Mouse (Mus musculus) layer of hippocampus, adult 8-10 months (tissue): Measurements from ENCODE around the gene Arhgef16. TPM values are rescaled to one million over a fixed set of nuclear protein-coding genes. Genes with fewer than 3 reads are reported as not detected.

Experiments
- DNase-seq, 2 experiments: peaks; one replicate each; pipeline ENCODE4 v3.0.0; 2022; ENCODE audit warnings: low spot score in 2 of 2
- total RNA-seq, 4 experiments: library from RNA; stranded (reverse); gene quantifications; 2 replicates each; pipeline ENCODE4 v1.2.4; 2022

The Arhgef16 gene
- total RNA-seq, 4 experiments from 2014 or later = 0.63 to 2.0 (median 1.3) TPM

- DNase-seq = no peak
These were observed 7.2 kb downstream of the Arhgef16 start for GRCm38 (mm10) chr4:154294262-154294731.

GRCm38 (mm10) chr4:154293735-154294201, 7.7 kb downstream of the Arhgef16 start:
- DNase-seq = no peak

GRCm38 (mm10) chr4:154283671-154284070, 17.8 kb downstream of the Arhgef16 start:
- no peak for DNase-seq

- no peak for DNase-seq
These were observed 22.0 kb downstream of the Arhgef16 start for GRCm38 (mm10) chr4:154279481-154279880.

GRCm38 (mm10) chr4:154273000-154273399, 28.5 kb downstream of the Arhgef16 start:
- DNase-seq = peak in 1 of 2 experiments; percentile 55

- DNase-seq = no peak
These were observed 32.0 kb downstream of the Arhgef16 start for GRCm38 (mm10) chr4:154269520-154269919.

- no peak for DNase-seq
These were observed 34.0 kb downstream of the Arhgef16 start for GRCm38 (mm10) chr4:154267511-154267910.

- no peak for DNase-seq
These were observed 39.4 kb downstream of the Arhgef16 start for GRCm38 (mm10) chr4:154262071-154262470.

- no peak for DNase-seq
These were observed 40.7 kb downstream of the Arhgef16 start for GRCm38 (mm10) chr4:154260755-154261154.

- peak; percentile 54 to 68 for DNase-seq
These were observed 48.8 kb downstream of the Arhgef16 start for GRCm38 (mm10) chr4:154252537-154253255.

- no peak for DNase-seq
These were observed 52.2 kb downstream of the Arhgef16 start for GRCm38 (mm10) chr4:154249316-154249715.

- no peak for DNase-seq
These were observed 53.2 kb downstream of the Arhgef16 start for GRCm38 (mm10) chr4:154248092-154248805.

- no peak for DNase-seq
These were observed 54.0 kb downstream of the Arhgef16 start for GRCm38 (mm10) chr4:154247207-154248091.

GRCm38 (mm10) chr4:154246115-154247040, 55.1 kb downstream of the Arhgef16 start:
- DNase-seq = peak in 1 of 2 experiments; percentile 70

- no peak for DNase-seq
These were observed 56.1 kb downstream of the Arhgef16 start for GRCm38 (mm10) chr4:154245342-154245741.

- DNase-seq = no peak
These were observed 60.9 kb downstream of the Arhgef16 start for GRCm38 (mm10) chr4:154240608-154241007.

- no peak for DNase-seq
These were observed 62.3 kb downstream of the Arhgef16 start for GRCm38 (mm10) chr4:154239199-154239598.

GRCm38 (mm10) chr4:154237306-154237705, 64.2 kb downstream of the Arhgef16 start:
- DNase-seq = no peak

- no peak for DNase-seq
These were observed 64.6 kb downstream of the Arhgef16 start for GRCm38 (mm10) chr4:154236893-154237292.

- DNase-seq = no peak
These were observed 65.5 kb downstream of the Arhgef16 start for GRCm38 (mm10) chr4:154236001-154236400.
